Mouse (Mus musculus): ENCODE measurements around the gene Spink4. TPM values are rescaled to one million over a fixed set of nuclear protein-coding genes. Genes with fewer than 3 reads are reported as not detected.
A peak's percentile ranks its signal among the peaks of the same experiment; 100 is the strongest.

Spink4 gene
- polyA plus RNA-seq, 1 experiment from 2014 or later: not detected

DNA sequence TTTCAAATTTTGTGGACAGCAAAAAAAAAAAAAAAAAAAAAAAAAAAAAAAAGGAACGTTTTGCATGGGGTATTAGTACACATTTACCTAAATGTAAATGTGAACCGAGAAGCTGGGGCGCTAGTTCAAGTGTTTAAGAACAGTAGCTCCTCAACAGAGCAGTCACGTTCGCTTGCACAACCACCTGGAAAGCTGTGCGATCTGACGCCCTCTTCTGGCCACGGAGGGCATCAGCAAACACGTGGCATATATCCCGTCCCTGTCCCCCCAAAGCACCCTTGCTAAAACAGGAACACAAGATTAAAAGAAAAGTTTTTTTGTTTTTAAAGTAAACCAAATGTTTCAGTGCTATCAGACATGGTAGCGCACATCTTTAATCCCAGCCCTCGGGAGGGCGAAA, 51.9 kb downstream of the Spink4 start:
- no peaks in the 10 kb centered on the region for H3K9me3 ChIP-seq
- peaks cover 17% of the 10 kb centered on the region for H3K36me3 ChIP-seq
- 25% methylated on average over 13 of the region's 13 CpGs for WGBS
- H3K27ac ChIP-seq (replicated peaks): peak overlapping the region; percentile 91
- no peak for ATAC-seq (replicated peaks)
- H3K9ac ChIP-seq (replicated peaks): peak overlapping the region; percentile 72
- peak overlapping the region; percentile 87 for H3K4me3 ChIP-seq
- H3K4me2 ChIP-seq (replicated peaks): peak overlapping the region; percentile 88
- no peaks in the 10 kb centered on the region for H3K27me3 ChIP-seq
- H3K4me1 ChIP-seq: peaks cover 26% of the 10 kb centered on the region

DNA sequence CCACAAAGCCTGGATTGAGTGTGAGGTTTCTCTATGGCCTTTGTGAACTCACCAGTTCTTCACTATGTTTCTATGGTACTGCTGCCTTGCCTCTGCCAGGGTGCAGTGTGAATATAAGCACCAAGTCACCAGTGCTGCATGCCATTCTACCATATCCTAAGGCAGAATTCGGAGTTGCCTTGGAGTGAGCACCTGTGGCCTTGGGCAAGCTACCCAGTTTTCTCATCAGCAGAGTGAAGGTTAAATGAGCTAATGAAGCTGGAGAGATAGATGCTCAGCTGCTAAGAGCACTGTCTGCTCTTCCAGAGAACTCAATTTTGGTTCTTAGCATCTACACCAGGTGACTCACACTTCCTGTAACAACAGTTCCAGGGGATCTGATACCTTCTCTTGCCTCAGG, 54.2 kb downstream of the Spink4 start:
- peaks cover 26% of the 10 kb centered on the region for H3K4me1 ChIP-seq
- no peaks in the 10 kb centered on the region for H3K9me3 ChIP-seq
- no peaks in the 10 kb centered on the region for H3K27me3 ChIP-seq
- WGBS: 98% methylated on average over 1 of the region's 1 CpGs
- H3K4me3 ChIP-seq: no peak overlapping the region
- H3K27ac ChIP-seq (replicated peaks): no peak overlapping the region
- no peak overlapping the region for H3K9ac ChIP-seq (replicated peaks)
- peaks cover 27% of the 10 kb centered on the region for H3K36me3 ChIP-seq
- no peak for ATAC-seq (replicated peaks)
- H3K4me2 ChIP-seq (replicated peaks): no peak overlapping the region

DNA sequence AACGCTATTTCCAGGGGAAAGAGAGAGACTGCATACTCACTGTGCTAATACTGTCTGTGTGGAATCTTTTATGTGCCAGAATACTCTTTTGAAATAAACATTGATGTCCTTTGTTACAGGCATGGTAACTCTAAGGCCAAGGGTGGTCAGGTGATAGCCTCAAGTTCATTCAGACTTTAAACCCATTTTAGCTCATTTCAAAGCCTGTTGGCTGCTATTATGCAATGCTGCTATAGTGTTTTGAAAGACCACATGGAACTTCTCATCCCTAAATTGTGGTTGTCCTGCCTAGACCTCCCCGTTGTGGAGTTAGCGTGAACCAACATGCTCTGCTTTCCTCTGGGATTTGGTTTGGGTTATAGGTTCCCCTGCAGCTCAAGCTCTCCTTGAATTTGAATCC, 55.8 kb downstream of the Spink4 start:
- ATAC-seq (replicated peaks): no peak
- Histone ChIP-seq H3K4me3 (no peak overlapping the region), H3K36me3 (peaks cover 41% of the 10 kb centered on the region), H3K27me3 (no peaks in the 10 kb centered on the region), H3K9me3 (no peaks in the 10 kb centered on the region), H3K27ac (replicated peaks) (no peak overlapping the region), H3K4me1 (peaks cover 16% of the 10 kb centered on the region), H3K4me2 (replicated peaks) (no peak overlapping the region), H3K9ac (replicated peaks) (no peak overlapping the region)
- 96% methylated on average over 3 of the region's 3 CpGs for WGBS

DNA sequence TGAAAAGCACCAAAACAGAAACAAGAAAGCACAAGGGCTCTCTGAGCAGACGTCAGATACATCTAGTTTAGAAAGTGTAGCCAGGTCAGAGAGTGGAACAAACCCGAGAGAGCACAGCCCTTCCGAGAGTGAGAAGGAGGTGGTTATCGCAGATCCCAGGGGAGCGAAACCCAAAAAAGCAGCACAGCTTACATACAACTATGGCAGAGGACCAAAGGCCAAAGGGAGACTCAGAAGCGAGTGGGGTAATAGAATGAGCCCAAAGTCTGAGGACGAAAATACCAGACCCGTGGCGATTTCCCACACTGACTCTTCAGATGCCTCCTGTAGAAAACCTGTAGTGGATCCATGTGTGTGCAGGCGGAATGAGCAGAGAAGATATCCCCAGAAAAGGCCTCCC, 56.8 kb downstream of the Spink4 start:
- no peaks in the 10 kb centered on the region for H3K9me3 ChIP-seq
- H3K36me3 ChIP-seq: peaks cover 51% of the 10 kb centered on the region
- 95% methylated on average over 10 of the region's 10 CpGs for WGBS

DNA sequence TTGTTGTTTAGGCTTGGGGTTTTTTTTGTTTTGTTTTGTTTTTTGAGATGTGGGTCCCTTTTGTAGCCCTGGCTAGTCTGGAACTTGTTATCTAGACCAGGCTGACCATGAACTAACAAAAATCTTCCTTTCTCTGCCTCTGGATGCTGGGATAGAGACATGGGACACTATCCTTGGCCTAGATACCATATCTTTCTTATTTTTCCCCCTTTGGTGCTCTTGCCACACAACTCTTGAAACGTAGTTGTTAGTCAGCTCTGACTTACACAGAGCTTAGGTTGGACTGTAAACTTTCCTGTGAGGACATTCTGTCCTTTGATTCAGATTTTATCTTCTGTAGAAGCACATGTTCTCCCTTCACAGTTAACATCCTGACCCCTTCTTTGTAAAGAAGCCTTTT, 59.6 kb downstream of the Spink4 start:
- H3K4me2 ChIP-seq (replicated peaks): no peak overlapping the region
- no peaks in the 10 kb centered on the region for H3K27me3 ChIP-seq
- no peak for ATAC-seq (replicated peaks)
- H3K9me3 ChIP-seq: no peaks in the 10 kb centered on the region
- no peak overlapping the region for H3K9ac ChIP-seq (replicated peaks)
- peaks cover 54% of the 10 kb centered on the region for H3K36me3 ChIP-seq
- no peak overlapping the region for H3K27ac ChIP-seq (replicated peaks)
- no peak overlapping the region for H3K4me3 ChIP-seq
- WGBS: 90% methylated on average over 1 of the region's 1 CpGs
- H3K4me1 ChIP-seq: no peaks in the 10 kb centered on the region

More for the DNA sequence above, 56.8 kb downstream of the Spink4 start:
- Histone ChIP-seq H3K4me2 (replicated peaks) (no peak overlapping the region), H3K27me3 (no peaks in the 10 kb centered on the region), H3K27ac (replicated peaks) (no peak overlapping the region), H3K4me1 (peaks cover 16% of the 10 kb centered on the region), H3K9ac (replicated peaks) (no peak overlapping the region), H3K4me3 (no peak overlapping the region)
- no peak for ATAC-seq (replicated peaks)

Other genes with a start within 250 kb of the Spink4 start
- 55.5 and 56.7 TPM in 2 replicates for gene Aptx, start 216.9 kb upstream of the Spink4 start, polyA plus RNA-seq (2015; fragmentation: Nextera tagmentation; extraction: Ambion mirVana)
- gene Dnaja1, start 197.9 kb upstream of the Spink4 start, polyA plus RNA-seq (2015; fragmentation: Nextera tagmentation; extraction: Ambion mirVana): 695 and 704 TPM in 2 replicates
- 153 and 154 TPM in 2 replicates for gene Smu1, start 162.1 kb upstream of the Spink4 start, polyA plus RNA-seq (2015; fragmentation: Nextera tagmentation; extraction: Ambion mirVana)
- 7.0 and 7.3 TPM in 2 replicates for gene B4galt1, start 66.0 kb upstream of the Spink4 start, polyA plus RNA-seq (2015; fragmentation: Nextera tagmentation; extraction: Ambion mirVana)
- 199 and 202 TPM in 2 replicates for gene Bag1, start 28.2 kb downstream of the Spink4 start, polyA plus RNA-seq (2015; fragmentation: Nextera tagmentation; extraction: Ambion mirVana)
- 170 and 178 TPM in 2 replicates for gene Chmp5, start 28.4 kb downstream of the Spink4 start, polyA plus RNA-seq (2015; fragmentation: Nextera tagmentation; extraction: Ambion mirVana)
- 116 and 119 TPM in 2 replicates for gene Nfx1, start 50.9 kb downstream of the Spink4 start, polyA plus RNA-seq (2015; fragmentation: Nextera tagmentation; extraction: Ambion mirVana)
- not detected in 2 replicates for gene Aqp7, start 128.1 kb downstream of the Spink4 start, polyA plus RNA-seq (2015; fragmentation: Nextera tagmentation; extraction: Ambion mirVana)
- 0.51 TPM in 1 of 2 replicates, not detected in the other for gene Aqp3, start 178.1 kb downstream of the Spink4 start, polyA plus RNA-seq (2015; fragmentation: Nextera tagmentation; extraction: Ambion mirVana)
- gene Nol6, start 204.4 kb downstream of the Spink4 start, polyA plus RNA-seq (2015; fragmentation: Nextera tagmentation; extraction: Ambion mirVana): 35.3 and 36.2 TPM in 2 replicates
- 62.0 and 67.1 TPM in 2 replicates for gene Ube2r2, start 215.7 kb downstream of the Spink4 start, polyA plus RNA-seq (2015; fragmentation: Nextera tagmentation; extraction: Ambion mirVana)

All from forebrain, embryonic 15.5 days (tissue).